Mouse (Mus musculus) heart, postnatal 0 days (tissue): ENCODE measurements around the gene Col5a1. TPM values are rescaled to one million over a fixed set of nuclear protein-coding genes. Genes with fewer than 3 reads are reported as not detected.

Experiments used
- ATAC-seq: fragments of 200-750 bp; cut with Nextera tagmentation; 2 replicates; pipeline ENCODE4 v1.8.0; 2017; ENCODE audit warnings: low read depth, moderate number of reproducible peaks, moderate library complexity; ENCODE audit not compliant: insufficient read depth
- DNase-seq: peaks from one replicate; pipeline ENCODE4 v3.0.0-alpha.2; 2016; ENCODE audit warnings: low spot score
- H3K27ac ChIP-seq: fragments of 300-500 bp; sonication (generic); 2 replicates; pipeline ENCODE4 v1.5.1; 2014; ENCODE audit warnings: low read depth, mild to moderate bottlenecking
- H3K27me3 ChIP-seq: fragments of 300-500 bp; sonication (generic); 2 replicates; pipeline ENCODE4 v1.6.1; 2014; ENCODE audit warnings: low read length, mixed read lengths; ENCODE audit not compliant: control insufficient read depth, insufficient read depth
- H3K36me3 ChIP-seq: fragments of 300-500 bp; sonication (generic); replicated peaks from 2 replicates; pipeline ENCODE4 v1.6.1; 2014; ENCODE audit warnings: low read length, mixed read lengths; ENCODE audit not compliant: control insufficient read depth, insufficient read depth
- H3K4me1 ChIP-seq: fragments of 300-500 bp; sonication (generic); 2 replicates; pipeline ENCODE4 v1.6.1; 2014; ENCODE audit warnings: antibody characterized with exemption; ENCODE audit not compliant: control insufficient read depth, insufficient read depth
- H3K4me2 ChIP-seq: fragments of 300-500 bp; sonication (generic); 2 replicates; pipeline ENCODE4 v1.6.1; 2014; ENCODE audit warnings: low read depth, mild to moderate bottlenecking, low read length, moderate library complexity
- H3K4me3 ChIP-seq: fragments of 300-500 bp; sonication (generic); 2 replicates; pipeline ENCODE4 v1.5.1; 2014; ENCODE audit warnings: low read depth, low read length
- H3K9ac ChIP-seq: fragments of 300-500 bp; sonication (generic); replicated peaks from 2 replicates; pipeline ENCODE4 v1.6.1; 2014; ENCODE audit warnings: low read depth, low read length, mixed read lengths
- H3K9me3 ChIP-seq: fragments of 300-500 bp; sonication (generic); replicated peaks from 2 replicates; pipeline ENCODE4 v1.6.1; 2016; ENCODE audit warnings: low read length; ENCODE audit not compliant: control insufficient read depth
- CTCF ChIP-seq: IDR thresholded peaks from 2 replicates; pipeline ENCODE4 v1.5.1; 2016; ENCODE audit warnings: antibody characterized with exemption, control low read depth, low read depth
- EP300 ChIP-seq: IDR thresholded peaks from 2 replicates; pipeline ENCODE4 v1.6.1; 2016; ENCODE audit warnings: antibody characterized with exemption, low read depth
- WGBS: fragments of 180-500 bp; shearing (Covaris S2); extraction: QIAGEN DNeasy Blood & Tissue Kit; methylation state at CpG from one replicate; pipeline ENCODE4 v1.1.7; 2014; 5-methylcytosine and 5-hydroxymethylcytosine counted together
- polyA plus RNA-seq: library from polyadenylated mRNA; unstranded; fragments of >200 nt; fragmentation: Nextera tagmentation; extraction: Ambion mirVana; gene quantifications from 2 replicates; pipeline ENCODE4 v1.2.1, GENCODE M21; 2015
- total RNA-seq: library from RNA; depleted of rRNA; stranded (reverse); fragments of >200 nt; gene quantifications from 2 replicates; pipeline ENCODE4 v1.2.3, GENCODE M21; 2014; ENCODE audit warnings: low replicate concordance

Gene Col5a1
- total and polyA plus RNA-seq, 2 experiments from 2014 or later = 41.9 to 129 TPM

GRCm38 (mm10) chr2:27976512-27976911, 90.3 kb downstream of the Col5a1 start:
- Histone ChIP-seq H3K27ac (no peak overlapping the region), H3K4me1 (no peaks in the 10 kb centered on the region), H3K9me3 (no peaks in the 10 kb centered on the region), H3K9ac (no peak overlapping the region), H3K36me3 (no peaks in the 10 kb centered on the region), H3K27me3 (no peaks in the 10 kb centered on the region), H3K4me2 (no peak overlapping the region), H3K4me3 (no peak overlapping the region)
- WGBS = 82% methylated on average over 4 of the region's 4 CpGs
- TF ChIP-seq EP300 (no peak), CTCF (no peak)
- ATAC-seq (no peak), DNase-seq (no peak)

- no peak overlapping the region for H3K27ac ChIP-seq
These were observed 94.8 kb downstream of the Col5a1 start for GRCm38 (mm10) chr2:27981066-27981465.

GRCm38 (mm10) chr2:27981621-27982535, 95.7 kb downstream of the Col5a1 start:
- ATAC-seq = no peak
- no peaks in the 10 kb centered on the region for H3K36me3 ChIP-seq

More at GRCm38 (mm10) chr2:27981066-27981465, 94.8 kb downstream of the Col5a1 start:
- DNase-seq (no peak), ATAC-seq (no peak)
- WGBS = 89% methylated on average over 2 of the region's 2 CpGs
- Histone ChIP-seq H3K9me3 (no peaks in the 10 kb centered on the region), H3K4me3 (no peak overlapping the region), H3K36me3 (no peaks in the 10 kb centered on the region), H3K4me1 (no peaks in the 10 kb centered on the region), H3K27me3 (no peaks in the 10 kb centered on the region), H3K9ac (no peak overlapping the region), H3K4me2 (no peak overlapping the region)
- TF ChIP-seq CTCF = no peak
- TF ChIP-seq EP300 = no peak

GRCm38 (mm10) chr2:27983093-27983492, 96.9 kb downstream of the Col5a1 start:
- H3K4me1 ChIP-seq = no peaks in the 10 kb centered on the region
- ATAC-seq (no peak), DNase-seq (no peak)
- H3K4me2 ChIP-seq = no peak overlapping the region
- TF ChIP-seq EP300 (no peak), CTCF (no peak)
- H3K27me3 ChIP-seq = no peaks in the 10 kb centered on the region
- H3K27ac ChIP-seq = no peak overlapping the region
- no peaks in the 10 kb centered on the region for H3K9me3 ChIP-seq
- H3K4me3 ChIP-seq = no peak overlapping the region
- H3K9ac ChIP-seq = no peak overlapping the region
- no peaks in the 10 kb centered on the region for H3K36me3 ChIP-seq

More at GRCm38 (mm10) chr2:27981621-27982535, 95.7 kb downstream of the Col5a1 start:
- Histone ChIP-seq H3K27ac (no peak overlapping the region), H3K4me2 (no peak overlapping the region), H3K27me3 (no peaks in the 10 kb centered on the region), H3K4me1 (no peaks in the 10 kb centered on the region), H3K9me3 (no peaks in the 10 kb centered on the region), H3K4me3 (no peak overlapping the region), H3K9ac (no peak overlapping the region)
- DNase-seq = no peak
- WGBS = 60% methylated on average over 14 of the region's 14 CpGs
- TF ChIP-seq EP300 (no peak), CTCF (no peak)

GRCm38 (mm10) chr2:27983884-27984283, 97.7 kb downstream of the Col5a1 start:
- H3K36me3 ChIP-seq = 0 out of 2 replicates have a peak, but pooled peaks cover 5% of the 10 kb centered on the region
- ATAC-seq = peak; percentile 31; the same call in 1 of the 2 replicates
- 58% methylated on average over 3 of the region's 3 CpGs for WGBS

More at GRCm38 (mm10) chr2:27983884-27984283, 97.7 kb downstream of the Col5a1 start:
- Histone ChIP-seq H3K27me3 (no peaks in the 10 kb centered on the region), H3K9ac (no peak overlapping the region), H3K9me3 (no peaks in the 10 kb centered on the region), H3K4me1 (no peaks in the 10 kb centered on the region), H3K4me2 (no peak overlapping the region), H3K4me3 (no peak overlapping the region), H3K27ac (no peak overlapping the region)
- peak; percentile 19 for DNase-seq
- TF ChIP-seq EP300 (no peak), CTCF (peak; percentile 69)
